Mouse (Mus musculus): ENCODE measurements at regions not wholly inside any gene's neighbourhood (a gene's known extent, or its start where the extent isn't known, plus 50 kb on each side); places are given as distances from the start of the nearest gene placed in this dataset.

DNA sequence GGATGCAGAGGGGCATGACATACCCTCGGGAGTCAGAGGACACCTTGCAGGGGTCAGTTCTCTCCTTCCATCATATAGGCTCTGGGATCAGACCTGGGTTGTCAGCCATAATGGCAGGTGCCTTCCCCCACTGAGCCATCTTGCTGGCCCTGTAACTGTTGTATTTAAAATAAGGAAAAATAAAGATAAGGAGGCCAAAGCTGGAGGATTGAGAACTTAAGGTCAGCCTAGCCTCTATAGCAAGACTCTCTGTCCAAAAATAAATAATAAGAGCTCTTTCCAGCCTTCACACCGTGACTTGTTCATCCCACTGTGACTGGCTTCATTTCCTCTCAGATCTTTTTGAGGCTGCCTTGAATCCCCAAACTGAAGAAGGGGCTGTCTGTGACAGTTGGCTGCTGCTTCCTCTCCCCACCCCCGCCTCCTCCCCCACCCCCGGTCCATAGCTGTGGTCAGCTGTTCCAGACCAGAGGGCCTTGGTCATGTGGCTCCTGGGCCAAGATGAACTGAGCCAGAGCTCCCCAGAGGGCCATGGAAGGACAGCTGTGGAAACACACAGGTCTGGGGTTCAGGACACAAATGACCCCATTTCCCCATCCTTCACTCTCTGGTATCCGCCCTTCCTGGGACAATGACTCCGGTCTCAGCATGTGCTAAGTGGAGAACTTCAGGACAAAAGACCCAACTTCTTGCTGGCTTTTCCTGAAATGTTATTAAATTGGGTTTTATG, 81.6 kb upstream of the Errfi1 start:
- ATAC-seq (replicated peaks; ENCODE audit: poor library complexity, severe bottlenecking): no peak

GRCm38 (mm10) chr4:150771469-150771868, 82.2 kb upstream of the Errfi1 start:
- peak; percentile 87 for ATAC-seq (replicated peaks; ENCODE audit: poor library complexity, severe bottlenecking)

- no peak for ATAC-seq (replicated peaks; ENCODE audit: poor library complexity, severe bottlenecking)
Observed at GRCm38 (mm10) chr4:150769043-150769442, 84.7 kb upstream of the Errfi1 start.

- no peak for ATAC-seq (replicated peaks; ENCODE audit: poor library complexity, severe bottlenecking)
Observed at GRCm38 (mm10) chr4:150758467-150759237, 95.1 kb upstream of the Errfi1 start.

DNA sequence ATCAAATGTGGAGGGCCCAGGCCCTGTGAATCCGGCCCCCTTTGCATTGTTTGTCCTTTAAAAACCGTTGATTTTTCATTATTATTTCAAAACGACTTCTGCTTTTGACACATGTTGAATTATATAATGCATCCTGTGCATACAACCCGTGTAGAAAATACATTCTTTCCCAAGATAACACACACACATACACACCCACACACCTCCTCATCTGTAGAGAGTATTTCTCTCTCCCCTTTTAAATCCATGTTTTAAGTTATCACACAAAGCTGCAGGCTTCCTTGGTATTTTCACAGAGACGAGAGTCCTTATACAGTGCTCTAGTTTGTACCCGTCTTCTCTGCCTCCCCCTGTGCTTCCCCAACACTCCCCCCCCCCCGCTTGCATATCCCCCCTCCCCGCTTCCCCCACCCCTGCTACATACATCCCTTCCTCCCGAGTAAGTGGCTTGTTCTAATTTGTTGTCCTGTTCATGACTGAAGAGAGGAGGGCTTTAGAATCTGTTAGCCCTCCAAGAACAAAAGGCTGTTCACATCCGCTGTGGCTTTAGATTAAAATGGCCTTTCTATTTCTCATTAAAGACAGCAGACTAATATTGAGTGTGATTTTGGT, 95.8 kb upstream of the Errfi1 start:
- no peak; the same call in 1 of the 2 replicates for ATAC-seq (replicated peaks; ENCODE audit: poor library complexity, severe bottlenecking)

DNA sequence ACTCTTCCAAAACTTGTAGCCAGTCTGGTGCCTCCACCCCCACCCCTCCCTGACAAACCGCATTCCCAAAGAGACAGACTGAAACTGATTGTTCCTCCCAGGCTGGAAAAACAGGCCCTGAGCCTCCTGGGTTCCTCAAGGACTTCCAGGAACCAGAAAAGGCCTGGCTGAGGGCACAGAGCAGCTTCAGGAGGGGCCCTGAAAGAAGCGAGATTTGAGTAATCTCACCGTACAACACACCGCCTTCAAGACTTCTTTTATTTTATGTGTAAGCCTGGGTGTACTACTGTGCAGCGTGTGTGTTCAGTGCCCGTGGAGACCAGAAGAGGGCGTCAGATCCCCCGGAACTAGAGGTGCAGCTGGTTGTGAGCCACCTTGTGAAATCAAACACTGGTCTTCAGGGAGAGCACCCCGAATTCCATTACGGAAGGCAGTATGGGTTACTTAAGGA, 96.4 kb upstream of the Errfi1 start:
- ATAC-seq (replicated peaks; ENCODE audit: poor library complexity, severe bottlenecking): peak; percentile 87

DNA sequence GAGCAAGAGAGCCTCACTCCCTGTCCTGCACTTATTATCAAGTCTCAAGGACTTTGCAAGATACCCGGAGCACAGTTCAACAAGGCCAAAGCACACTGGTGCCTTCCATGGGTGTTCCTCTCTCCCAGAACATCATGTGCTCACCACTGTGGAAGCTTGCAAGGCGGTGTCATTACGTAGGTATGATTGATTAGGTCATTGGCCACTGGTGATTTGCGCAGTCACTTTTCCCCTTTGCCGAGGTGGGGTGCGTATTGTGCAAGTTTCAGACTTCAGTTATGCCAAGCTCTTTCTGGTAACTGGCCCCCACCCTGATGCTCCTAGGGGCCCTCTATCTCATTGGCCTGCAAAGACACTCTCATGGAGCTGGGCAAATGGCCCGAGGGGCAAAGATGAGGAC, 98.3 kb upstream of the Errfi1 start:
- no peak for ATAC-seq (replicated peaks; ENCODE audit: poor library complexity, severe bottlenecking)

DNA sequence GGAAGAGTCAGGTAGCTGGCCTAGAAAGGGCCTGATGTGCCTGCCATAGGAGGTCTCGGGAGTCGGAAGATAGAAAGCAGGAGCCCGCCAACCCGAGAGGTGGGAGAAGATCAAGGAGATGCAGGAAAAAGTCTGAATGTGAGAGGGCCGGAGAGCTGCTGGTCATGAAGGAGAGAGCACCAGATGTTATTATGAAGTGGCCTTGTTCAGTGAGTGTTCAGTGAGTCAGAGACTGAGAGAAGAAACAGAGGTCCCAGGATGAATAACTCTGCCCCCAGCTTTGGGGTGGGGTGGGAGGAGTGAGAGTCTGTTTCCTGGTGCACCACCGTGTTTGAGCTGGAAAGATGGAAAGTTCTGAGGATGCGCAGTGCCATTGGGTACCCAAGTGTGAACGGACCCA, 100.2 kb upstream of the Slc45a1 start:
- no peak for ATAC-seq (replicated peaks; ENCODE audit: poor library complexity, severe bottlenecking)

- ATAC-seq (replicated peaks; ENCODE audit: poor library complexity, severe bottlenecking): no peak
Observed at GRCm38 (mm10) chr4:150750445-150751213, 98.7 kb upstream of the Slc45a1 start.

GRCm38 (mm10) chr4:150749066-150749465, 97.1 kb upstream of the Slc45a1 start:
- no peak for ATAC-seq (replicated peaks; ENCODE audit: poor library complexity, severe bottlenecking)

DNA sequence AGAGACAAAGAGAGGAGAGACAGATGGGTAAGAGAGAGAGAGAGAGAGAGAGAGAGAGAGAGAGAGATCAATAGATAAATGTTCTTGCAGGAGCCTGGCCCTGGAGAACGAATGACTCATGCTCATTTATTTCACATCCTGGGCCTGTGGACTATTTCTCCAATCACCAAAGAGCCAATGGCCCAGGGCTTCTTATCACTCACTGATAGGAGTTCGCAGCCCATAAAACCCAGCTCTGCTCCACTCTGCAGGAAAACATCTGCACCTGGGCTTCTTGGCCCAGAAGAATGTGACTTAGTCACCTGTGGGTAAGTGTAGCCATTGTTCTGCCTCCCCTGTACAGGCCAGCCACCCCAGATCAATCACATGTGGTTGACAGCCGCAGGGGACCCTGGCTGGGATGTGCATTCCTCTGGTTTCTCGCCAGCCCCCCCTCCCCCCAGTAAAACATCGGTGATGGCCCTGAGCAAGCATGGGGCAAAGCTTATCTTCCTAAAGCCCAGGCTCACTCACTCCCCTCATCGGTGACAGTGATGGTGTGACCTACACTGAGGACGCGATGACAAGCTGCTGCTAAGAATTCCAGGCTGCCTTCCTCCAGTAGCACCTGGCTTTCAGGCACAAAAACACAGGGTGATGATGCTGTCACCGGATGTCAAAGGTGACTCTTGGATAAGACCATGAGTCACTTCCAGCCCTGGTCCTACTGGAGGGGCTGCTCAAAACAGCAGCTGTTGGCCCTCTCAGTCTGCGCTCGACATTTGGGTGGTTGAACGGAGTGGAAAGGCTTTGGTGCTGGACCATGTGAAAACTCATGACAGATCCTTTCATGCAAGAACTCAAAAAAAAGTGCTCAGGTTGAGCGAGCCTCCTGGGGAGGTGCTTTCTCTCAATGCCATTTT, 96.4 kb upstream of the Slc45a1 start:
- ATAC-seq (replicated peaks; ENCODE audit: poor library complexity, severe bottlenecking): no peak

DNA sequence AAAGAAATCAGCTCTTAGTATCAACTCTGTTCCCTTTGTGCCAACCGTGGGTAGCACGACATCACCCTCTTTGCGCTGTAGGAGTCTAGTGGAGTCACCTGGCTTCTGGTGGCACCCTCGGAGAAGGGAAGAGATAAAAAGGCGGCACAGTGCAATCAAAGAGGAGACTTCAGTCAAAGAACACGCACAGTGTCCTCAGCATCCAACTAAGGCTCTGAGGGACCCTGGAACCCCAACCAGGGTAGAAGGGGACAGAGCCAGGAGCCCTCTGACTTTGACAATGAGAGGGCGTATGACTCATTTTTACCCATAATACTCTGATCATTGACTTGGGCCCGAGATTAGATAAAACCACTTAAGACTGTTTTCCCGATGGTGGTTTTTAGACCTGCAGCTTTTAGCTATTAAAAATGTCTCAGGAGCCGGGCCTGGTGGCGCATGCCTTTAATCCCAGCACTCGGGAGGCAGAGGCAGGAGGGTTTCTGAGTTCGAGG, 94.5 kb upstream of the Slc45a1 start:
- ATAC-seq (replicated peaks; ENCODE audit: poor library complexity, severe bottlenecking): no peak

DNA sequence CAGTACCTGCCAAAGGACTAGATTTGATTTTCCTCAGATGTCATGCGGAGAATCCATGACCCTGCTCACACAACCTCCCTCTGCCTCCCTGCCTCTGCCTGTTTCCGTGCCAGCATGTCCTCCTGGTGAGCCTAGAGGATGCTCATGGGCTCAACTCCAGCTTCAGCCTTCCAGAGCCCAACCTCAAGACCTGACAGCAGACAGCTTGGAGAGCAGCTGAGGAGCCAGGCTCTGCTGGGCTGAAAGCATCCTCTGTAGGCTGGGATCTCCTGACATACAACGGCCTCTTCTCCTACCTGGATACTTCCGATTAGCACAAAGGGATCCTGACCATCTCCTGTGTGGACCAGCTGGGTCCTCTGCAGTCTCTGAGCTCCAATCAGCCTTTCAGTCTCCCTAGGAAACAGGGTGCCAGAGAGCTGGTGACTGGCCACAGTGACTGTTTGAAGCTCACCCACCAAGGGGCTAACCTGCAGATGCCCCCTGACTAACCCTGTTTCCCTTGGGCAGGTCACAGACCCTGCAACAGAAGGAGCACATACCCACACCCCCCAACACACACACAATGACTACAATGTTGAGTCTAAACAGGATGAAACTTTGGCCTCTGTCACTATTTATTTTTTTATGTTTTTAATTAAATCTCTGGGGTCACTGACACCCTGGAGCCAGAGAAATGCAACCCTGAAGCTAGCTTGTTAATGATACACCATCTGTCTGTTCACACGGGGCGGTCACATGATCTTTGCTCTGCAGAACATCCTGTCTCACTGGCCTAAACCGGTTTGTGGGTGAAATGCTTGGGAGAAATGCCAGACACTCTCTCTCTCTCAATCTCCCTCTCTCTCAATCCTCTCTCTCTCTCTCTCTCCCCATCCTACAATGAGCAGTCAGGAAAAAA, 93.8 kb upstream of the Slc45a1 start:
- 0 out of 2 replicates have a peak, but pooled peaks have one; percentile 14 for ATAC-seq (replicated peaks; ENCODE audit: poor library complexity, severe bottlenecking)

DNA sequence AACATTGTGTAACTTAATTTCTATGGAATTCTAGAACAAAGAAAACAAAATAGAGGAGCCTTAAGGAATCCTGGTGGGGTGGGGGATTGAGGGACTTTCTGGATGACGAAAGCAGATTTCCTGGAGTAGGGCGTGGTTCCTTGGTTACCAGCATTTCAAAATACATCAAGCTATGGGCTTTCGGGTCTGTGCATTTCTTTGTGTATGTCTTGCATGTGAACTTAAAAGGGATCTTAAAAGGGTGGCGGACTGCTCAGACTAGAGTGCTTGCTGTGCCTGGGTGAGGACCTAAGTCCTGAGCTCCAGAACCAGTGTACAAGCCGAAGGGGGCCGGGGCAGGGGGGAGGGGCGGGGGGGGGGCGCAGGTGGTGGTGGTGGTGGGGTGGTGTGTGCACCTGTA, 91.5 kb upstream of the Slc45a1 start:
- ATAC-seq (replicated peaks; ENCODE audit: poor library complexity, severe bottlenecking): peak; percentile 41

DNA sequence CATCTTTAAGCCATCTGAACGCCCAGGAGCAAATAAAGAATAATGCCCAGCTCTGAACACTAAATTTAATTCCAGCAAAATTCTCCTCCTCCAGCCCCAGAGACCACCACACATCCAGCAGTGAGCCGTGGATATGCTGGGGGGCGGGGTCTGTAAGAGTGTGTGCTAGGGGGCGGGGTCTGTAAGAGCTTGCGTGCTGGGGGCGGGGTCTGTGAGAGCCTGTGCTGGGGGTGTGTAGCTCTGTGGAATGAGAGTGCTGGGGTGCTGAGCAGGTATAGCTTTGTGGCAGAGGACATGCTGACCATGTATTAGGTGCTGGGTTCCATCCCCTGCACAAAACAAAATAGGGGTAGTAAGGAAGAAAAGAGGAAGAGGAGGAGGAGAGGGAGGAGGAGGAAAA, 91.1 kb upstream of the Slc45a1 start:
- ATAC-seq (replicated peaks; ENCODE audit: poor library complexity, severe bottlenecking): peak; percentile 78

GRCm38 (mm10) chr4:150741810-150742209, 89.8 kb upstream of the Slc45a1 start:
- no peak for ATAC-seq (replicated peaks; ENCODE audit: poor library complexity, severe bottlenecking)

GRCm38 (mm10) chr4:150740167-150740566, 88.2 kb upstream of the Slc45a1 start:
- ATAC-seq (replicated peaks; ENCODE audit: poor library complexity, severe bottlenecking): no peak

- no peak for ATAC-seq (replicated peaks; ENCODE audit: poor library complexity, severe bottlenecking)
Observed at GRCm38 (mm10) chr4:150738736-150739135, 86.8 kb upstream of the Slc45a1 start.
